Mouse (Mus musculus): Measurements from ENCODE around the gene Ggn. TPM values are rescaled to one million over a fixed set of nuclear protein-coding genes. Genes with fewer than 3 reads are reported as not detected.
"Not testable (repeated sequence)": the region's sequence is repeated elsewhere in the genome, so short reads cannot be mapped to it uniquely, and the experiment has no call there.

Gene Ggn
- total RNA-seq, 2 experiments from 2014 or later, result 0.88 to 0.95 TPM

DNA sequence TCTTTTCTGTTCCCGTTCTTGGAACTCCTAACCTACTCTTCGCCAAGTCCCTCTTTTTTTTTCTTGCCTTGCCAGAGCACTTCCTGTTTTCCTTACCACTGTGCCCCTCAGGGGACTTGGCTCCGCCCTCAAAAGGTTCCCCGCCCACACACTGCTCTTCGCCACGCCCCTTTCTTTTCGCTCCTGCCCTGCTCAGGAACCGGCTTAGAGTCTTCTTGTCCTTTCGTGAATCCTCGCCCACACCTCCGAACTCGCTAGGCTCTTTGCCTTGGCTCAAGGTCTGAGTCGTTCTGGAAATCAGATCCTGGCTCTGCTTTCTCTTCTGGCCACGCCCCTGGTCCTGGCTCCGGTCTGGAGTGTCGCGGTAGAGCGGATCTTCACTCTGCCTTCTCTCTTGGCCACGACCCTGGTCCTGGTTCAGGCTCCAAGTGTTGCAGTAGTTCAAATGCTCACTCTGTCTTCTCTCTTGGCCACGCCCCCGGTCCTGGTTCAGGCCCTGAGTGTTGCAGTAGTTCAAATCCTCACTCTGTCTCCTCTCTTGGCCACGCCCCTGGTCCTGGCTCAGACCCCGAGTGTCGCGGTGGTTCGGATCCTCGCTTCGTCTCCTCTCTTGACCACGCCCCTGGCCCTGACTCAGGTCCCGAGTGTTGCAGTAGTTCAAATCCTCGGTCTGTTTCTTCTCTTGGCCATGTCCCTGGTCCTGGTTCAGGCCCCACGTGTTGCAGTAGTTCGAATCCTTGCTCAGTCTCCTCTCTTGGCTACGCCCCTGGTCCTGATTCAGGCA is 41.6 kb downstream of the Ggn start:
- Histone ChIP-seq H3K27ac (peak overlapping the region; percentile 56; the same call in 1 of the 2 replicates), H3K4me3 (peak overlapping the region; percentile 45)
- peak; percentile 36 to 38 for DNase-seq (ENCODE audit: low spot score in 2 of 2)
- TF ChIP-seq CTCF (conservative IDR thresholded peaks at IDR 0.05), result no peak

DNA sequence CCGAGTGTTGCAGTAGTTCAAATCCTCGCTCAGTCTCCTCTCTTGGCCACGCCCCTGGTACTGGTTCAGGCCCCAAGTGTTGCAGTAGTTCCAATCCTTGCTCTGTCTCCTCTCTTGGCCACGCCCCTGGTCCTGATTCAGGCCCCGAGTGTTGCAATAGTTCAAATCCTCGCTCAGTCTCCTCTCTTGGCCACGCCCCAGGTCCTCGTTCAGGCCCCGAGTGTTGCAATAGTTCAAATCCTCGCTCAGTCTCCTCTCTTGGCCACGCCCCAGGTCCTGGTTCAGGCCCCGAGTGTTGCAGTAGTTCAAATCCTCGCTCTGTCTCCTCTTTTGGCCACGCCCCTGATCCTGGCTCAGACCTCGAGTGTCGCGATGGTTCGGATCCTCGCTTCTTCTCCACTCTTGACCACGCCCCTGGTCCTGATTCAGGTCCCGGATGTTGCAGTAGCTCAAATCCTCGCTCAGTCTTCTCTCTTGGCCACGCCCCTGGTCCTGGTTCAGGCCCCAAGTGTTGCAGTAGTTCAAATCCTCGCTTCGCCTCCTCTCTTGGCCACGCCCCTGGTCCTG is 42.3 kb downstream of the Ggn start:
- no peak for DNase-seq (ENCODE audit: low spot score in 2 of 2)
- H3K4me3 ChIP-seq, result no peak overlapping the region
- TF ChIP-seq CTCF (conservative IDR thresholded peaks at IDR 0.05), result no peak
- H3K27ac ChIP-seq, result no peak overlapping the region

- not testable (repeated sequence) for H3K27ac ChIP-seq; DNase-seq (ENCODE audit: low spot score in 2 of 2); H3K4me3 ChIP-seq
Measured at GRCm38 (mm10) chr7:29212775-29213560, 43.0 kb downstream of the Ggn start.

DNA sequence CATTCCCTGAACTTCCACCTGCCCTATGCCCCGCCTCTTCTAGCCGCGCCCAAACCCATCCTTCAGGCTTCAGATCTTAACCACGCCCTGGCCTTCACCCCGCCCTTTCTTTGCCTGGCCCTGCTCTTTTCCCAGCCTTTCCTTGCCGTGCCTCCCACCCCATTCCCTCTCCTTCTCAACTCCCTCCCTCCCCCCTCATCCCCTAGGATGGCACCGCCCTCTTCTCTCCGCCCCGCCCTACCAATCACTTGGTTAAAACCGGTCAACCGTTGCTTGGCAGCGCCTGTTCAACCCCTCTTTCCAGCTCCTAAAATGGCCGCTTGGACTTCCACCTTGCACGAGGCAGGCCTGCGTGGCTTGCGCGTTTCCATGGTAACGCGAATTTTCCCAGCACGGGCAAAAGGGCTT is 43.7 kb downstream of the Ggn start, which contains the start of gene Catsperg1:
Gene Catsperg1, minus strand, starts transcription at position 361 of the 408 bp plus-strand sequence.
- H3K4me3 ChIP-seq, result no peak within 1 kb of the TSS; the same call in 1 of the 2 replicates
- DNase-seq (ENCODE audit: low spot score in 2 of 2), result no peak
- no peak for TF ChIP-seq CTCF (conservative IDR thresholded peaks at IDR 0.05)
- no peak within 1 kb of the TSS for H3K27ac ChIP-seq

DNA sequence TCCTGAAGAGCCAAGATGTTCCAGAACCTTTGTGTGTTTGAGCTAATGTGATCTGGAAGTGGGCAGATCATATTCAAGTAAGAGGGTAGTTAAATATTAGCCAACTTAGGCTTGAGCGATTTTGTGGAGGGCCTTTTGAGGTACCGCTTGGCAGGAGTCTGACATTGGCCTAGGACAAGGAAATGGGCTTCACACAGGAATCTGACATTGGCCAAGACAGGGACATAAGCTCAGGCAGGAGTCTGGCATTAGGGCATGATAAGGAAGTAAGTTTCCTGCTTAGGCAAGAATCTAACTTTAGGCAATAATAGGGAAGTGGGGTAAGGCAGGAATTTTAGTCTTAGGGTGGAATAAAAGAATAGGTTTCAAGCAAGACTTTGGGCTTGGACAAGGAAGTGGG is 44.2 kb downstream of the Ggn start:
- H3K27ac ChIP-seq, result no peak overlapping the region
- H3K4me3 ChIP-seq, result no peak overlapping the region
- no peak for DNase-seq (ENCODE audit: low spot score in 2 of 2)
- TF ChIP-seq CTCF (conservative IDR thresholded peaks at IDR 0.05), result no peak

DNA sequence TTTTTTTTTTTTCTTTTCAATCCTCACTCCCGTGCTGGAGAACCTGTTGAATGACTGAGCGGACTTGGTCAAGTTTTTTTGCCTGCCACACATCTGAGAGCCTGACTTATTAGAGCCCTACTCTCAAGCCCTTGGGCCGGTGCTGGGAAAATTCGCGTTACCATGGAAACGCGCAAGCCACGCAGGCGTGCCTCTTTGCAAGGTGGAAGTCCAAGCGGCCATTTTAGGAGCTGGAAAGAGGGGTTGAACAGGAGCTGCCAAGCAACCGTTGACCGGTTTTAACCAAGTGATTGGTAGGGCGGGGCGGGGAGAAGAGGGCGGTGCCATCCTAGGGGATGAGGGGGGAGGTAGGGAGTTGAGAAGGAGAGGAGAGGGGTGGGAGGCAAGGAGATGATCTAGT is 44.8 kb downstream of the Ggn start:
- no peak for TF ChIP-seq CTCF (conservative IDR thresholded peaks at IDR 0.05)
- H3K4me3 ChIP-seq, result no peak overlapping the region
- DNase-seq (ENCODE audit: low spot score in 2 of 2), result no peak
- no peak overlapping the region for H3K27ac ChIP-seq

Other genes with a start within 250 kb of the Ggn start
- 100 to 1,000 TPM; 131 to 134 TPM for gene Actn4, start 207.9 kb upstream of the Ggn start, total RNA-seq (2021)
- gene Eif3k, start 188.3 kb upstream of the Ggn start, total RNA-seq (2021), result 100 to 1,000 TPM; 198 to 202 TPM
- gene Map4k1, start 188.2 kb upstream of the Ggn start, total RNA-seq (2021), result 1 to 10 TPM in 1 of 2 experiments, under 1 TPM in 1; 0.90 to 1.8 TPM
- gene Ryr1, start 45.0 kb upstream of the Ggn start, total RNA-seq (2021), result 10 to 100 TPM; 19.6 to 23.3 TPM
- gene Rasgrp4, start 35.4 kb upstream of the Ggn start, total RNA-seq (2021), result under 1 TPM; 0.91 to 0.97 TPM
- 10 to 100 TPM; 28.1 to 29.3 TPM for gene Fam98c, start 14.0 kb upstream of the Ggn start, total RNA-seq (2021)
- 10 to 100 TPM; 46.9 to 48.1 TPM for gene Spred3, start 201 bp downstream of the Ggn start, total RNA-seq (2021)
- gene Psmd8, start 10.5 kb downstream of the Ggn start, total RNA-seq (2021), result 100 to 1,000 TPM; 131 to 133 TPM
- 1 to 10 TPM; 1.2 to 2.4 TPM for gene Catsperg1, start 43.8 kb downstream of the Ggn start, total RNA-seq (2021)
- 1 to 10 TPM; 2.2 to 2.4 TPM for gene Kcnk6, start 62.3 kb downstream of the Ggn start, total RNA-seq (2021)
- gene Yif1b, start 68.1 kb downstream of the Ggn start, total RNA-seq (2021), result 10 to 100 TPM; 40.7 to 42.9 TPM
- gene 2200002D01Rik, start 78.3 kb downstream of the Ggn start, total RNA-seq (2021), result under 1 TPM in 1 of 2 experiments, not detected in 1; 0.36 TPM
- 10 to 100 TPM; 18.3 to 21.7 TPM for gene Spint2, start 111.7 kb downstream of the Ggn start, total RNA-seq (2021)
- 10 to 100 TPM; 20.8 to 21.6 TPM for gene Ppp1r14a, start 119.1 kb downstream of the Ggn start, total RNA-seq (2021)
- gene Dpf1, start 133.7 kb downstream of the Ggn start, total RNA-seq (2021), result 100 to 1,000 TPM; 106 to 113 TPM